Mouse (Mus musculus): Measurements from ENCODE around the gene Cav1.

DNA sequence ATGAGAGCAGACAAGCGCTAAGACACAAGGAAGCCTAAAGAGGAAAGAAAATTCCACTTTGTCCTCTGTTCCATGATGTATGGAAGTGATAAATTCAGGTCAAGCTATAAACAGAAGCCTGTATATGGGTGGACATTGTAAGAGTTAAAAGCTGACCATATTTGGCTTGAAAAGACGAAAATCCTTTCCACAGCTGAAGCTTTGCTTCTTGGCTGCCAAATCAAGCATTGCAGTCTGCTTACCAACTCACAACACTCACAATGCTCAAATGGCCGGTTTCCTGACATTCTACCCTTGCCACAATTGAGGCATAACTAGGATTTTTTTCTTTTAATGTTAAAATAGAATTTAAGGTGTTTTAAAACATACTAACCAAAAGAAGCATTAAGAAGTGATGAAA is 39.7 kb upstream of the Cav1 start:
- TF ChIP-seq CTCF (conservative IDR thresholded peaks at IDR 0.05; ENCODE audit: low read length) (no peak), NANOG (IDR thresholded peaks at IDR 0.05; ENCODE audit: borderline replicate concordance, low read length) (no peak)
